Mouse (Mus musculus): ENCODE results near the gene Micu2. TPM values are rescaled to one million over a fixed set of nuclear protein-coding genes. Genes with fewer than 3 reads are reported as not detected.

Micu2 gene
- polyA plus RNA-seq, 2 experiments = 13.6 to 25.6 TPM

DNA sequence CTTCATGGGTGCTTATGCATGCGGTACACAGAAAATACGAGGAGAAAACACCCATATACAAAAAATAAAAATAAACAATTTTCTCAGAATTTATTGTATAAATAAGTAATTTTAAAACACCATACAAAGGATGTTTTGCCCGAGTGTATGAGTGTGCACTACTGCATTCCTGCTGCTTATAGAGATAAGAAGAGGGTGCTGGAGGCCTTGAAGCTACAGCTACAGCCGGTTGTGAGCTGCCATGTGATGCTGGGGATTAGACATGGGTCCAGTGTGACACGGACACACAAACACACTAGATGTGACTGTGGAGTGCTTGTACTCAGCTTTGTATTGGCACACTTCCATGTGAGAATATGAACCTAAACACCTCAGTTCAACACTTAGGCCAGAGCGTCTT, 61.8 kb downstream of the Micu2 start:
- 0 out of 2 replicates have a peak, but pooled peaks have one; percentile 36 for ATAC-seq (ENCODE audit: insufficient read depth)
- Histone ChIP-seq H3K27me3 (ENCODE audit: control insufficient read depth, insufficient read depth, low read length) (no peaks in the 10 kb centered on the region), H3K4me1 (replicated peaks; ENCODE audit: control insufficient read depth in 2 of 2, insufficient read depth in 2 of 2, low read length in 1 of 2) (peaks cover 10 to 16% of the 10 kb centered on the region in 2 experiments), H3K9ac (replicated peaks) (no peak overlapping the region), H3K27ac (no peak overlapping the region), H3K36me3 (replicated peaks; ENCODE audit: control insufficient read depth, insufficient read depth, low read depth) (no peaks in the 10 kb centered on the region; the same call in 1 of the 2 replicates), H3K9me3 (ENCODE audit: control insufficient read depth, low read length) (no peaks in the 10 kb centered on the region), H3K4me3 (ENCODE audit: insufficient read depth in 1 of 2, low read depth in 2 of 2, low read length in 2 of 2) (no peak overlapping the region), H3K4me2 (ENCODE audit: low read depth) (no peak overlapping the region)
- WGBS (ENCODE audit: insufficient replicate concordance) = 51% methylated on average over 6 of the region's 6 CpGs
- TF ChIP-seq CTCF (IDR thresholded peaks at IDR 0.05; ENCODE audit: low read depth) (no peak), EP300 (IDR thresholded peaks at IDR 0.05; ENCODE audit: low read depth) (no peak)
- no peak for DNase-seq (ENCODE audit: low read depth in 3 of 3, low spot score in 3 of 3)

DNA sequence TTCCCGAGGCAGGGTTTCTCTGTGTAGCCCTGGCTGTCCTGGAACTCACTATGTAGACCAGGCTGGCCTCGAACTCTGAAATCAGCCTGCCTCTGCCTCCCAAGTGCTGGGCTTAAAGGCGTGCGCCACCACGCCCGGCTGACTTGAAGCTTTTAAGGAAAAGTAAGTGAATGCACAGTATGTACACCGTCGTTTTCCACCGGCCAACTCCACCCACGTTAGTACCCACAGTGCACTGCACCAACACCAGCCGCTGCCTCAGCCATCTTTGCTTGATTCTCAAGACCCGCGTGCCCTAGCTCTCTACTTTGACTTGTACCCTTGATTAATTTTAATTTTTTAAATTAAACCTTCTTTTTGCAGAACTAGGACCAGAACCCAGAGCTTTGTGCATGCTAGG, 64.4 kb downstream of the Micu2 start:
- TF ChIP-seq CTCF (IDR thresholded peaks at IDR 0.05; ENCODE audit: low read depth) = no peak
- TF ChIP-seq EP300 (IDR thresholded peaks at IDR 0.05; ENCODE audit: low read depth) = no peak
- Histone ChIP-seq H3K4me1 (replicated peaks; ENCODE audit: control insufficient read depth in 2 of 2, insufficient read depth in 2 of 2, low read length in 1 of 2) (peaks cover 10 to 17% of the 10 kb centered on the region in 2 experiments), H3K36me3 (replicated peaks; ENCODE audit: control insufficient read depth, insufficient read depth, low read depth) (no peaks in the 10 kb centered on the region; the same call in 1 of the 2 replicates), H3K9ac (replicated peaks) (no peak overlapping the region), H3K4me3 (ENCODE audit: insufficient read depth in 1 of 2, low read depth in 2 of 2, low read length in 2 of 2) (no peak overlapping the region), H3K27ac (no peak overlapping the region), H3K4me2 (ENCODE audit: low read depth) (no peak overlapping the region), H3K9me3 (ENCODE audit: control insufficient read depth, low read length) (no peaks in the 10 kb centered on the region), H3K27me3 (ENCODE audit: control insufficient read depth, insufficient read depth, low read length) (no peaks in the 10 kb centered on the region)
- ATAC-seq (ENCODE audit: insufficient read depth) (no peak), DNase-seq (ENCODE audit: low read depth in 3 of 3, low spot score in 3 of 3) (no peak)
- 84% methylated on average over 13 of the region's 13 CpGs for WGBS (ENCODE audit: insufficient replicate concordance)

DNA sequence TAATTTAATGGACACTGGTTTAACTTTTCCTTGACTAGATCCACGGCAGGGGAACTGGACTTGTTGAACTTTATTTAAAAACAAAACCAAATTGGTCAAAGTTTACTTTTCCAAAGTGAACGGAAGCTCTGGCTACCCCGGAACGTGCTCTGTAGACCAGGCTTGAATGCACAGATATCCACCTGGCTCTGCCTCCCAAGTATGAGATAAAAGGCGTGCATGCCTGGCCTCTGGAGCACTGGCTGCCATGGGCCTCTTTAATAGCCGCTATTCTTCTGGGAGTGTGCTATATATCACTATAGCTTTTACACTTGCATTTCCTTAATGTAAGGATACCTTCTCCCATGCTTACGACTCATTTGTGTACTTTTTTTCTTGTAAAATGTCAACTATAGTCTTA, 65.5 kb downstream of the Micu2 start:
- no peaks in the 10 kb centered on the region for H3K27me3 ChIP-seq (ENCODE audit: control insufficient read depth, insufficient read depth, low read length)
- WGBS (ENCODE audit: insufficient replicate concordance) = 26% methylated on average over 7 of the region's 7 CpGs
- H3K4me3 ChIP-seq (ENCODE audit: insufficient read depth in 1 of 2, low read depth in 2 of 2, low read length in 2 of 2) = no peak overlapping the region
- no peak for TF ChIP-seq CTCF (IDR thresholded peaks at IDR 0.05; ENCODE audit: low read depth)
- TF ChIP-seq EP300 (IDR thresholded peaks at IDR 0.05; ENCODE audit: low read depth) = 0 out of 2 replicates have a peak, but pooled peaks have one; percentile 17
- DNase-seq (ENCODE audit: low read depth in 3 of 3, low spot score in 3 of 3) (peak in 2 of 3 experiments; percentile 30), ATAC-seq (ENCODE audit: insufficient read depth) (peak; percentile 83)
- H3K4me2 ChIP-seq (ENCODE audit: low read depth) = peak overlapping the region; percentile 45
- no peaks in the 10 kb centered on the region for H3K9me3 ChIP-seq (ENCODE audit: control insufficient read depth, low read length)
- peak overlapping the region; percentile 47 for H3K27ac ChIP-seq
- no peak overlapping the region for H3K9ac ChIP-seq (replicated peaks)
- H3K36me3 ChIP-seq (replicated peaks; ENCODE audit: control insufficient read depth, insufficient read depth, low read depth) = no peaks in the 10 kb centered on the region; the same call in 1 of the 2 replicates
- peaks cover 10 to 17% of the 10 kb centered on the region in 2 experiments for H3K4me1 ChIP-seq (replicated peaks; ENCODE audit: control insufficient read depth in 2 of 2, insufficient read depth in 2 of 2, low read length in 1 of 2)

GRCm38 (mm10) chr14:57932881-57933443, 66.1 kb downstream of the Micu2 start:
- no peak for TF ChIP-seq CTCF (IDR thresholded peaks at IDR 0.05; ENCODE audit: low read depth)
- TF ChIP-seq EP300 (IDR thresholded peaks at IDR 0.05; ENCODE audit: low read depth) = peak; percentile 76
- Histone ChIP-seq H3K9ac (replicated peaks) (0 out of 2 replicates have a peak overlapping the region, but pooled peaks have one; percentile 29), H3K4me1 (replicated peaks; ENCODE audit: control insufficient read depth in 2 of 2, insufficient read depth in 2 of 2, low read length in 1 of 2) (peaks cover 10 to 17% of the 10 kb centered on the region in 2 experiments), H3K4me2 (ENCODE audit: low read depth) (peak overlapping the region; percentile 45), H3K4me3 (ENCODE audit: insufficient read depth in 1 of 2, low read depth in 2 of 2, low read length in 2 of 2) (no peak overlapping the region), H3K36me3 (replicated peaks; ENCODE audit: control insufficient read depth, insufficient read depth, low read depth) (no peaks in the 10 kb centered on the region; the same call in 1 of the 2 replicates), H3K9me3 (ENCODE audit: control insufficient read depth, low read length) (no peaks in the 10 kb centered on the region), H3K27me3 (ENCODE audit: control insufficient read depth, insufficient read depth, low read length) (no peaks in the 10 kb centered on the region), H3K27ac (peak overlapping the region; percentile 47)
- peak; percentile 27 to 56 (median 41) for DNase-seq (ENCODE audit: low read depth in 3 of 3, low spot score in 3 of 3)
- WGBS (ENCODE audit: insufficient replicate concordance) = 18% methylated on average over 7 of the region's 7 CpGs
- peak; percentile 90 for ATAC-seq (ENCODE audit: insufficient read depth)

DNA sequence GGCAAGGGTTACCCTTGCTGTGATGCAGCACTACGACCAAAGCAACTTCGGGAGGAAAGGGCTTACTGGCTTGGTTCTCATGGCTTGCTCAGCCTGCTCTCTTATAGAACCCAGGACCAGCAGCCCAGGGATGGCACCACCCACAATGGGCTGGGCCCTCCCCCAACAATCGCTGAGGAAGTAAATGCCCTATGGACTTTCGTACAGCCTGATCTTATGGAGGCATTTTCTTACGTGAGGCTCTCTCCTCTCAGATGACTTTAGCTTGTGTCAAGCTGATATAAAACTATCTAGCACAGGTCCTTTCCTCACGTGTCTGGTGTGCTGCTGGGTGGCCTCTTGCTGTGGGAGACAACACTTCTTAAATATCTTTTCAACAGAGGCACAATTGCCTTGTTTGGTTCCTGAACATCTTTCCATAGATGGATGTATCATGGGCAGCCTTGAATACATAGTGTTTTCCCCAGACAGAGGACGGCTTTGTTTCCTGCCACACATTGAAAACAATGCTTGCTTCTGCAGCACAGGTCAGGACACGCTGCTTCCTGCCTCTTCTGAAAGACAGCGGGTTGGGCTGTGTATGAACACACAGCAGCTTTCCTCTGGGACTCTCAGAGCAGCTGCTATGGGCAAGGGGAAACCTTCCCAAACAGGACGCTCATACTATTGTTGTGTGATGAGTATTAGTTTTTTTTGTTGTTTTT, 77.5 kb downstream of the Micu2 start:
- Histone ChIP-seq H3K4me3 (ENCODE audit: insufficient read depth in 1 of 2, low read depth in 2 of 2, low read length in 2 of 2) (no peak overlapping the region), H3K4me1 (replicated peaks; ENCODE audit: control insufficient read depth in 2 of 2, insufficient read depth in 2 of 2, low read length in 1 of 2) (no peaks in the 10 kb centered on the region; a peak in 1 of 4 replicates), H3K4me2 (ENCODE audit: low read depth) (no peak overlapping the region), H3K9ac (replicated peaks) (no peak overlapping the region), H3K9me3 (ENCODE audit: control insufficient read depth, low read length) (no peaks in the 10 kb centered on the region), H3K27ac (no peak overlapping the region), H3K36me3 (replicated peaks; ENCODE audit: control insufficient read depth, insufficient read depth, low read depth) (no peaks in the 10 kb centered on the region; the same call in 1 of the 2 replicates), H3K27me3 (ENCODE audit: control insufficient read depth, insufficient read depth, low read length) (no peaks in the 10 kb centered on the region)
- DNase-seq (ENCODE audit: low read depth in 3 of 3, low spot score in 3 of 3) (no peak), ATAC-seq (ENCODE audit: insufficient read depth) (no peak)
- no peak for TF ChIP-seq CTCF (IDR thresholded peaks at IDR 0.05; ENCODE audit: low read depth)
- TF ChIP-seq EP300 (IDR thresholded peaks at IDR 0.05; ENCODE audit: low read depth) = no peak
- 45% methylated on average over 10 of the region's 10 CpGs for WGBS (ENCODE audit: insufficient replicate concordance)

All from liver, embryonic 14.5 days (tissue).